Mouse (Mus musculus) neutrophil, adult 65 days (primary cell): Measurements from ENCODE around the gene Cfap43. TPM values are rescaled to one million over a fixed set of nuclear protein-coding genes. Genes with fewer than 3 reads are reported as not detected.

ENCODE experiments used
- total RNA-seq: library from RNA; stranded (reverse); gene quantifications from 2 replicates; pipeline ENCODE4 v1.2.4, GENCODE M21; 2023

Cfap43 gene
- total RNA-seq: not detected in 2 replicates

GRCm38 (mm10) chr19:47919126-47919965 is at the start of gene Cfap43, which contains the start of gene Itprip:
Cfap43 (minus strand) TSS chr19:47919287.
Itprip (minus strand) TSS chr19:47919299.

GRCm38 (mm10) chr19:47937443-47938406 is 18.6 kb upstream of the Cfap43 start, which contains the start of gene Cfap58:
Cfap58 (plus strand) TSS chr19:47937675.

GRCm38 (mm10) chr19:47865353-47865947 is 53.6 kb downstream of the Cfap43 start, which contains the start of gene Gsto2:
Gsto2 (plus strand) TSS chr19:47865534.

GRCm38 (mm10) chr19:47854796-47855783 is 64.0 kb downstream of the Cfap43 start, which contains the start of gene Gsto1:
Gsto1 (plus strand) TSS chr19:47854970.

GRCm38 (mm10) chr19:47731071-47731881 is 187.8 kb downstream of the Cfap43 start, which contains the start of gene Sfr1:
Sfr1 (plus strand) TSS chr19:47731682.

GRCm38 (mm10) chr19:47691994-47692393 is 227.1 kb downstream of the Cfap43 start, which contains the start of gene Col17a1:
Col17a1 (minus strand) TSS chr19:47692094.

Other genes starting within 250 kb of the Cfap43 start
- not detected in 2 replicates for gene Col17a1, start 227.2 kb downstream of the Cfap43 start, total RNA-seq
- gene Sfr1, start 187.6 kb downstream of the Cfap43 start, total RNA-seq: 63.1 and 74.4 TPM in 2 replicates
- gene Gsto1, start 64.3 kb downstream of the Cfap43 start, total RNA-seq: 60.4 and 65.2 TPM in 2 replicates
- gene Gsto2, start 53.8 kb downstream of the Cfap43 start, total RNA-seq: not detected in 2 replicates
- 244 and 314 TPM in 2 replicates for gene Itprip, start within 50 bp of the Cfap43 start, total RNA-seq
- gene Cfap58, start 18.4 kb upstream of the Cfap43 start, total RNA-seq: not detected in 2 replicates